Mouse (Mus musculus) fat pad, adult 2 months (tissue): Measurements from ENCODE around the gene Ap5s1.
A peak's percentile ranks its signal among the peaks of the same experiment; 100 is the strongest.

Experiments used
- DNase-seq: peaks from one replicate; pipeline ENCODE4 v3.0.0-alpha.2; 2011; ENCODE audit warnings: low read depth, low spot score; ENCODE audit errors: extremely low read depth

The Ap5s1 gene

GRCm38 (mm10) chr2:131186771-131187601 is 19.9 kb upstream of the Ap5s1 start, which contains the start of the genes Cdc25b and Spef1:
TSS of gene Cdc25b (plus strand) at chr2:131186949.
TSS of gene Spef1 (minus strand) at chr2:131187282.
- DNase-seq = no peak

- DNase-seq = no peak
These were observed 19.3 kb upstream of the Ap5s1 start for GRCm38 (mm10) chr2:131187602-131187922.

- no peak for DNase-seq
These were observed 18.6 kb upstream of the Ap5s1 start for GRCm38 (mm10) chr2:131188311-131188710.

GRCm38 (mm10) chr2:131189521-131190309 is 17.2 kb upstream of the Ap5s1 start:
- no peak for DNase-seq

- DNase-seq = no peak
These were observed 16.4 kb upstream of the Ap5s1 start for GRCm38 (mm10) chr2:131190344-131191004.

- DNase-seq = no peak
These were observed 15.9 kb upstream of the Ap5s1 start for GRCm38 (mm10) chr2:131191005-131191390.

GRCm38 (mm10) chr2:131196606-131197316 is 10.1 kb upstream of the Ap5s1 start:
- no peak for DNase-seq

- no peak for DNase-seq
These were observed 6.2 kb upstream of the Ap5s1 start for GRCm38 (mm10) chr2:131200710-131201109.

GRCm38 (mm10) chr2:131201262-131201661 is 5.6 kb upstream of the Ap5s1 start:
- no peak for DNase-seq

- no peak for DNase-seq
These were observed 3.0 kb upstream of the Ap5s1 start for GRCm38 (mm10) chr2:131203816-131204409.

GRCm38 (mm10) chr2:131204410-131204981 is 2.4 kb upstream of the Ap5s1 start:
- DNase-seq = peak; percentile 89

GRCm38 (mm10) chr2:131205521-131206182 is 1.2 kb upstream of the Ap5s1 start:
- DNase-seq = no peak

GRCm38 (mm10) chr2:131208356-131208755 is 1.5 kb downstream of the Ap5s1 start:
- DNase-seq = no peak

- no peak for DNase-seq
These were observed 2.4 kb downstream of the Ap5s1 start for GRCm38 (mm10) chr2:131209125-131209795.

- DNase-seq = no peak
These were observed 3.3 kb downstream of the Ap5s1 start for GRCm38 (mm10) chr2:131209969-131210792.

- DNase-seq = no peak
These were observed 4.2 kb downstream of the Ap5s1 start for GRCm38 (mm10) chr2:131211026-131211615.

- DNase-seq = no peak
These were observed 6.9 kb downstream of the Ap5s1 start for GRCm38 (mm10) chr2:131213773-131214172.
